11 mouse cellular contexts compared by ENCODE assay signal in genomic region chr4:147275021-147275772, GRCm38 (mm10). TPM values are rescaled to one million over a fixed set of nuclear protein-coding genes. Genes with fewer than 3 reads are reported as not detected.
DNase-seq lines count a peak whose midpoint lies in the region; ATAC-seq and TF ChIP-seq lines count a peak whose summit lies in the region.
"Not testable (repeated sequence)": the region's sequence is repeated elsewhere in the genome, so short reads cannot be mapped to it uniquely, and the experiment has no call there.
"Had no signal": no experiment of that assay in that cellular context is flagged by ENCODE, and none has a peak within 500 bp of the region (broad histone marks: within the 10 kb centered on the region; RNA-seq: fewer than 3 reads in every experiment).

No protein-coding gene starts in this region.

- not testable (repeated sequence) for H3K9ac ChIP-seq in embryonic facial prominence, embryonic 15.5 days; heart, embryonic 11.5 days (ENCODE audit: low read depth, low read length); hindbrain, postnatal 0 days (replicated peaks; ENCODE audit: low read length); limb, embryonic 12.5 days (replicated peaks); lung, postnatal 0 days (replicated peaks; ENCODE audit: low read depth); neural tube, embryonic 13.5 days

- peak; percentile 93 for DNase-seq in WW6 (ENCODE audit: low read depth, low spot score)
- peak; percentile 1 for DNase-seq in hindbrain, postnatal 0 days (ENCODE audit: low spot score)
- not testable (repeated sequence) for DNase-seq in lung, postnatal 0 days (ENCODE audit: low spot score)
- DNase-seq in thymus, postnatal 4 days = peak; percentile 25

- not testable (repeated sequence) for H3K4me1 ChIP-seq in embryonic facial prominence, embryonic 15.5 days; heart, embryonic 11.5 days (ENCODE audit: control insufficient read depth, insufficient read depth, low read length); hindbrain, postnatal 0 days (ENCODE audit: insufficient read depth, low read length); limb, embryonic 12.5 days (replicated peaks); lung, postnatal 0 days (ENCODE audit: insufficient read depth, low read depth, low read length); neural tube, embryonic 13.5 days (replicated peaks)

- peak overlapping the region; percentile 40 for H3K4me2 ChIP-seq in embryonic facial prominence, embryonic 15.5 days (replicated peaks)
- H3K4me2 ChIP-seq in heart, embryonic 11.5 days = peak overlapping the region; percentile 56
- not testable (repeated sequence) for H3K4me2 ChIP-seq in hindbrain, postnatal 0 days (ENCODE audit: low read depth, low read length); lung, postnatal 0 days (replicated peaks; ENCODE audit: low read depth, low read length)
- H3K4me2 ChIP-seq in limb, embryonic 12.5 days = peak overlapping the region; percentile 43
- peak overlapping the region; percentile 43 for H3K4me2 ChIP-seq in neural tube, embryonic 13.5 days

- not testable (repeated sequence) for H3K27ac ChIP-seq in embryonic facial prominence, embryonic 15.5 days (replicated peaks); heart, embryonic 11.5 days (ENCODE audit: low read depth, low read length); hindbrain, postnatal 0 days; limb, embryonic 12.5 days; lung, postnatal 0 days (ENCODE audit: low read length); neural tube, embryonic 13.5 days (replicated peaks)

- H3K27me3 ChIP-seq in embryonic facial prominence, embryonic 15.5 days; heart, embryonic 11.5 days (ENCODE audit: control insufficient read depth, insufficient read depth, low read length); hindbrain, postnatal 0 days (ENCODE audit: insufficient read depth, low read length); limb, embryonic 12.5 days; lung, postnatal 0 days (replicated peaks; ENCODE audit: insufficient read depth, low read length); neural tube, embryonic 13.5 days: not testable (repeated sequence)

- not testable (repeated sequence) for TF ChIP-seq CTCF in hindbrain, postnatal 0 days (IDR thresholded peaks at IDR 0.05; ENCODE audit: low read depth); lung, postnatal 0 days (IDR thresholded peaks at IDR 0.05)

- H3K4me3 ChIP-seq in embryonic facial prominence, embryonic 15.5 days (replicated peaks) = peak overlapping the region; percentile 24
- H3K4me3 ChIP-seq in heart, embryonic 11.5 days (ENCODE audit: low read depth, low read length) = peak overlapping the region; percentile 26
- peak overlapping the region; percentile 16 for H3K4me3 ChIP-seq in hindbrain, postnatal 0 days (ENCODE audit: low read length)
- peak overlapping the region; percentile 28 for H3K4me3 ChIP-seq in limb, embryonic 12.5 days (replicated peaks)
- not testable (repeated sequence) for H3K4me3 ChIP-seq in lung, postnatal 0 days (ENCODE audit: low read depth, low read length)
- peak overlapping the region; percentile 27 for H3K4me3 ChIP-seq in neural tube, embryonic 13.5 days

- not testable (repeated sequence) for H3K36me3 ChIP-seq in embryonic facial prominence, embryonic 15.5 days; heart, embryonic 11.5 days (ENCODE audit: control insufficient read depth, insufficient read depth, low read length); hindbrain, postnatal 0 days (ENCODE audit: insufficient read depth, low read length); limb, embryonic 12.5 days; lung, postnatal 0 days (ENCODE audit: insufficient read depth, low read length); neural tube, embryonic 13.5 days

- H3K9me3 ChIP-seq in embryonic facial prominence, embryonic 15.5 days (replicated peaks) = peaks cover 17% of the 10 kb centered on the region
- H3K9me3 ChIP-seq in heart, embryonic 11.5 days (replicated peaks; ENCODE audit: control insufficient read depth, low read length) = peaks cover 16% of the 10 kb centered on the region
- peaks cover 22% of the 10 kb centered on the region for H3K9me3 ChIP-seq in hindbrain, postnatal 0 days (ENCODE audit: low read length)
- peaks cover 47% of the 10 kb centered on the region for H3K9me3 ChIP-seq in limb, embryonic 12.5 days
- not testable (repeated sequence) for H3K9me3 ChIP-seq in lung, postnatal 0 days (ENCODE audit: low read length)
- H3K9me3 ChIP-seq in neural tube, embryonic 13.5 days = peaks cover 46% of the 10 kb centered on the region

- WGBS in embryonic facial prominence, embryonic 15.5 days = 36% methylated on average over 58 of the region's 58 CpGs
- WGBS in heart, embryonic 11.5 days (ENCODE audit: insufficient replicate concordance) = 31% methylated on average over 54 of the region's 58 CpGs
- WGBS in hindbrain, postnatal 0 days = 45% methylated on average over 54 of the region's 58 CpGs
- WGBS in limb, embryonic 12.5 days = 36% methylated on average over 58 of the region's 58 CpGs
- WGBS in lung, postnatal 0 days = 41% methylated on average over 47 of the region's 58 CpGs
- WGBS in neural tube, embryonic 13.5 days = 39% methylated on average over 58 of the region's 58 CpGs

- TF ChIP-seq EP300 in lung, postnatal 0 days (IDR thresholded peaks at IDR 0.05) = not testable (repeated sequence)

- peak; percentile 76; the same call in 1 of the 2 replicates for ATAC-seq in embryonic facial prominence, embryonic 15.5 days (ENCODE audit: insufficient number of reproducible peaks, low FRiP score, low TSS enrichment, low read depth)
- ATAC-seq in heart, embryonic 11.5 days (replicated peaks; ENCODE audit: insufficient number of reproducible peaks, low FRiP score, low TSS enrichment) = peak; percentile 80
- peak; percentile 73 for ATAC-seq in hindbrain, postnatal 0 days
- ATAC-seq in limb, embryonic 12.5 days (ENCODE audit: insufficient number of reproducible peaks, insufficient read depth, low FRiP score, low TSS enrichment, low read depth) = 0 out of 2 replicates have a peak, but pooled peaks have one; percentile 63
- ATAC-seq in lung, postnatal 0 days = peak; percentile 52; the same call in 1 of the 2 replicates
- ATAC-seq in neural tube, embryonic 13.5 days (ENCODE audit: low read depth) = peak; percentile 59; the same call in 1 of the 2 replicates

RNA-seq across cellular contexts. Expression of gene Zfp988, which starts 30.3 kb away (rescaled TPM):
- polyA plus RNA-seq in embryonic facial prominence, embryonic 15.5 days (2015; fragmentation: Nextera tagmentation; extraction: Ambion mirVana) = not detected in 2 replicates
- 0.11 TPM in 1 of 2 replicates, not detected in the other for polyA plus RNA-seq in heart, embryonic 11.5 days (2014; fragmentation: Nextera tagmentation; extraction: Ambion mirVana)
- 0.05 TPM in 1 of 2 replicates, not detected in the other for total RNA-seq in hindbrain, postnatal 0 days (2014; rRNA removed)
- polyA plus RNA-seq in hindbrain, postnatal 0 days (2015; fragmentation: Nextera tagmentation; extraction: Ambion mirVana) = 0.15 and 0.28 TPM in 2 replicates
- polyA plus RNA-seq in limb, embryonic 12.5 days (2016; fragmentation: Nextera tagmentation; extraction: Ambion mirVana) = 0.09 TPM in 1 of 2 replicates, not detected in the other
- not detected in 2 replicates for polyA plus RNA-seq in lung, postnatal 0 days (2015; fragmentation: Nextera tagmentation; extraction: Ambion mirVana)
- 0.20 TPM in 1 of 2 replicates, not detected in the other for polyA plus RNA-seq in neural tube, embryonic 13.5 days (2015; fragmentation: Nextera tagmentation; extraction: Ambion mirVana)
- polyA plus RNA-seq: adrenal gland, adult 2 months; lung, adult 2 months; thymus, adult 2 months had no signal
